ENCODE assay signal across 8 mouse cellular contexts in genomic region chr6:4086663-4087454, GRCm38 (mm10). TPM values are rescaled to one million over a fixed set of nuclear protein-coding genes. Genes with fewer than 3 reads are reported as not detected.
A peak's percentile ranks its signal among the peaks of the same experiment; 100 is the strongest.
DNase-seq lines count a peak whose midpoint lies in the region; ATAC-seq and TF ChIP-seq lines count a peak whose summit lies in the region.

TSS of gene Bet1 (minus strand) at chr6:4086972.

- no peaks in the 10 kb centered on the region for H3K36me3 ChIP-seq in forebrain, embryonic 10.5 days (replicated peaks)
- no peaks in the 10 kb centered on the region for H3K36me3 ChIP-seq in heart, embryonic 15.5 days
- H3K36me3 ChIP-seq in liver, embryonic 14.5 days (replicated peaks; ENCODE audit: control insufficient read depth, insufficient read depth, low read depth): no peaks in the 10 kb centered on the region
- H3K36me3 ChIP-seq in neural tube, embryonic 11.5 days (ENCODE audit: control insufficient read depth, insufficient read depth, low read length): no peaks in the 10 kb centered on the region
- H3K36me3 ChIP-seq in stomach, postnatal 0 days (ENCODE audit: control insufficient read depth, insufficient read depth, low read length): no peaks in the 10 kb centered on the region

- WGBS in forebrain, embryonic 10.5 days: 2% methylated on average over 24 of the region's 24 CpGs
- WGBS in heart, embryonic 15.5 days: 1% methylated on average over 24 of the region's 24 CpGs
- 2% methylated on average over 24 of the region's 24 CpGs for WGBS in liver, embryonic 14.5 days (ENCODE audit: insufficient replicate concordance)
- WGBS in neural tube, embryonic 11.5 days: 2% methylated on average over 24 of the region's 24 CpGs
- WGBS in stomach, postnatal 0 days: under 1% methylated on average over 24 of the region's 24 CpGs

- peak within 1 kb of the TSS; percentile 78 for H3K4me3 ChIP-seq in forebrain, embryonic 10.5 days
- peak within 1 kb of the TSS; percentile 72 for H3K4me3 ChIP-seq in heart, embryonic 15.5 days
- peak within 1 kb of the TSS; percentile 79 to 95 for H3K4me3 ChIP-seq in liver, embryonic 14.5 days (ENCODE audit: insufficient read depth in 1 of 2, low read depth in 2 of 2, low read length in 2 of 2)
- H3K4me3 ChIP-seq in neural tube, embryonic 11.5 days (ENCODE audit: low read depth, low read length): peak within 1 kb of the TSS; percentile 41
- H3K4me3 ChIP-seq in stomach, postnatal 0 days (ENCODE audit: low read depth, low read length): peak within 1 kb of the TSS; percentile 80

- ATAC-seq in heart, embryonic 15.5 days (replicated peaks; ENCODE audit: insufficient number of reproducible peaks, insufficient read depth, low FRiP score, low read depth): peak; percentile 100
- peak; percentile 100 for ATAC-seq in liver, embryonic 14.5 days (ENCODE audit: insufficient read depth)
- ATAC-seq in neural tube, embryonic 11.5 days (ENCODE audit: insufficient read depth, low FRiP score, low TSS enrichment): peak; percentile 99
- ATAC-seq in stomach, postnatal 0 days (ENCODE audit: low FRiP score, low TSS enrichment): peak; percentile 100

- no peak for TF ChIP-seq EP300 in liver, embryonic 14.5 days (IDR thresholded peaks at IDR 0.05; ENCODE audit: low read depth)
- no peak for TF ChIP-seq EP300 in stomach, postnatal 0 days (optimal IDR thresholded peaks at IDR 0.05)

- H3K9me3 ChIP-seq in forebrain, embryonic 10.5 days: no peaks in the 10 kb centered on the region
- H3K9me3 ChIP-seq in heart, embryonic 15.5 days (replicated peaks): no peaks in the 10 kb centered on the region
- no peaks in the 10 kb centered on the region for H3K9me3 ChIP-seq in liver, embryonic 14.5 days (ENCODE audit: control insufficient read depth, low read length)
- no peaks in the 10 kb centered on the region for H3K9me3 ChIP-seq in neural tube, embryonic 11.5 days (ENCODE audit: control insufficient read depth, low read length)
- no peaks in the 10 kb centered on the region for H3K9me3 ChIP-seq in stomach, postnatal 0 days (ENCODE audit: control insufficient read depth, low read length)

- H3K27me3 ChIP-seq in forebrain, embryonic 10.5 days (ENCODE audit: poor library complexity, severe bottlenecking): no peaks in the 10 kb centered on the region
- no peaks in the 10 kb centered on the region for H3K27me3 ChIP-seq in heart, embryonic 15.5 days
- H3K27me3 ChIP-seq in liver, embryonic 14.5 days (ENCODE audit: control insufficient read depth, insufficient read depth, low read length): no peaks in the 10 kb centered on the region
- no peaks in the 10 kb centered on the region for H3K27me3 ChIP-seq in neural tube, embryonic 11.5 days (ENCODE audit: control insufficient read depth, insufficient read depth, low read length)
- H3K27me3 ChIP-seq in stomach, postnatal 0 days (ENCODE audit: control insufficient read depth, insufficient read depth, low read length): no peaks in the 10 kb centered on the region

- H3K9ac ChIP-seq in heart, embryonic 15.5 days: peak within 1 kb of the TSS; percentile 73
- peak within 1 kb of the TSS; percentile 78 for H3K9ac ChIP-seq in liver, embryonic 14.5 days (replicated peaks)
- peak within 1 kb of the TSS; percentile 23 for H3K9ac ChIP-seq in neural tube, embryonic 11.5 days (ENCODE audit: low read length)
- peak within 1 kb of the TSS; percentile 86 for H3K9ac ChIP-seq in stomach, postnatal 0 days (ENCODE audit: low read length)

- H3K27ac ChIP-seq in forebrain, embryonic 10.5 days: peak within 1 kb of the TSS; percentile 86
- H3K27ac ChIP-seq in heart, embryonic 15.5 days: peak within 1 kb of the TSS; percentile 61; the same call in 1 of the 2 replicates
- H3K27ac ChIP-seq in liver, embryonic 14.5 days: no peak within 1 kb of the TSS
- H3K27ac ChIP-seq in neural tube, embryonic 11.5 days (ENCODE audit: low read depth, low read length): no peak within 1 kb of the TSS
- peak within 1 kb of the TSS; percentile 83 for H3K27ac ChIP-seq in stomach, postnatal 0 days (replicated peaks)

- no peak for TF ChIP-seq CTCF in liver, embryonic 14.5 days (IDR thresholded peaks at IDR 0.05; ENCODE audit: low read depth)
- TF ChIP-seq CTCF in stomach, postnatal 0 days (IDR thresholded peaks at IDR 0.05; ENCODE audit: low read depth): peak; percentile 31; the same call in 1 of the 2 replicates

- peak within 1 kb of the TSS; percentile 63 for H3K4me2 ChIP-seq in heart, embryonic 15.5 days
- peak within 1 kb of the TSS; percentile 68 for H3K4me2 ChIP-seq in liver, embryonic 14.5 days (ENCODE audit: low read depth)
- H3K4me2 ChIP-seq in neural tube, embryonic 11.5 days (ENCODE audit: low read depth): peak within 1 kb of the TSS; percentile 44
- peak within 1 kb of the TSS; percentile 60 for H3K4me2 ChIP-seq in stomach, postnatal 0 days (replicated peaks; ENCODE audit: low read depth)

- DNase-seq in CD8-positive naive resting alpha-beta T cell, adult 2 months (ENCODE audit: low read depth in 2 of 2, low spot score in 2 of 2): peak; percentile 63 to 85
- peak; percentile 87 for DNase-seq in c-Kit-positive CD71-negative TER-119-negative erythroid progenitor cells, embryonic 14.5 days (ENCODE audit: low read depth)
- DNase-seq in forebrain, embryonic 10.5 days (ENCODE audit: extremely low spot score, low spot score): peak; percentile 88
- DNase-seq in kidney, postnatal 25 days: peak; percentile 95
- DNase-seq in liver, embryonic 14.5 days (ENCODE audit: low read depth in 3 of 3, low spot score in 3 of 3): peak; percentile 87 to 90 (median 88)
- peak; percentile 87 for DNase-seq in neural tube, embryonic 11.5 days (ENCODE audit: low spot score)
- peak; percentile 91 for DNase-seq in stomach, postnatal 0 days (ENCODE audit: low spot score)

- peaks cover 6% of the 10 kb centered on the region for H3K4me1 ChIP-seq in forebrain, embryonic 10.5 days
- H3K4me1 ChIP-seq in heart, embryonic 15.5 days (replicated peaks): peaks cover 6% of the 10 kb centered on the region; the same call in 1 of the 2 replicates
- peaks cover 0 to 4% of the 10 kb centered on the region in 2 experiments; a peak in 1 of 4 replicates for H3K4me1 ChIP-seq in liver, embryonic 14.5 days (replicated peaks; ENCODE audit: control insufficient read depth in 2 of 2, insufficient read depth in 2 of 2, low read length in 1 of 2)
- no peaks in the 10 kb centered on the region for H3K4me1 ChIP-seq in neural tube, embryonic 11.5 days (ENCODE audit: control insufficient read depth, insufficient read depth, low read length)
- H3K4me1 ChIP-seq in stomach, postnatal 0 days (replicated peaks; ENCODE audit: control insufficient read depth, insufficient read depth): no peaks in the 10 kb centered on the region

RNA-seq across cellular contexts. Expression of gene Bet1, which starts in this region (rescaled TPM):
- 60.5 and 63.3 TPM in 2 replicates for polyA plus RNA-seq in forebrain, embryonic 10.5 days (2016; fragmentation: Nextera tagmentation; extraction: Ambion mirVana)
- polyA plus RNA-seq in heart, embryonic 15.5 days (2015; fragmentation: Nextera tagmentation; extraction: Ambion mirVana): 39.6 and 44.8 TPM in 2 replicates
- polyA plus RNA-seq in liver, embryonic 14.5 days (2012; rRNA removed): 14.2 and 17.7 TPM in 2 replicates
- polyA plus RNA-seq in liver, embryonic 14.5 days (2014; fragmentation: Nextera tagmentation; extraction: Ambion mirVana): 34.3 and 38.2 TPM in 2 replicates
- polyA plus RNA-seq in neural tube, embryonic 11.5 days (2014; fragmentation: Nextera tagmentation; extraction: Ambion mirVana): 59.9 and 62.9 TPM in 2 replicates
- polyA plus RNA-seq in stomach, postnatal 0 days (2015; fragmentation: Nextera tagmentation; extraction: Ambion mirVana): 68.4 and 76.0 TPM in 2 replicates

Comparison
In these comparisons a context has a peak if more than half of its experiments do, and no peak if none do; other contexts are left out.
1. H3K27ac ChIP-seq: peak in forebrain, embryonic 10.5 days (single experiment), heart, embryonic 15.5 days (single experiment) and stomach, postnatal 0 days (single experiment); none in liver, embryonic 14.5 days (single experiment) and neural tube, embryonic 11.5 days (single experiment).
2. H3K9ac ChIP-seq: peak in every context shown above with its lines; median percentile 86 in stomach, postnatal 0 days; 78 in liver, embryonic 14.5 days; 73 in heart, embryonic 15.5 days; 23 in neural tube, embryonic 11.5 days.
3. Peak in every context shown above with its lines, with median percentiles within 50 percentile points of each other: DNase-seq, H3K4me3 ChIP-seq, ATAC-seq and H3K4me2 ChIP-seq.